Mouse (Mus musculus) liver, embryonic 13.5 days (tissue): Measurements from ENCODE around the gene Pde9a. TPM values are rescaled to one million over a fixed set of nuclear protein-coding genes. Genes with fewer than 3 reads are reported as not detected.

Source experiments
- ATAC-seq: fragments of 200-750 bp; cut with Nextera tagmentation; 2 replicates; pipeline ENCODE4 v1.8.0; 2017; ENCODE audit warnings: low read depth, mild to moderate bottlenecking, moderate number of reproducible peaks, moderate library complexity
- DNase-seq: peaks from one replicate; pipeline ENCODE4 v3.0.0; 2022
- H3K27ac ChIP-seq: fragments of 300-500 bp; sonication (generic); 2 replicates; pipeline ENCODE4 v1.5.1; 2015; ENCODE audit warnings: moderate library complexity, mild to moderate bottlenecking, inconsistent platforms
- H3K27me3 ChIP-seq: fragments of 300-500 bp; sonication (generic); 2 replicates; pipeline ENCODE4 v1.6.1; 2015; ENCODE audit warnings: mild to moderate bottlenecking, inconsistent platforms
- H3K36me3 ChIP-seq: fragments of 300-500 bp; sonication (generic); 2 replicates; pipeline ENCODE4 v1.6.1; 2015; ENCODE audit warnings: mild to moderate bottlenecking, inconsistent platforms
- H3K4me1 ChIP-seq: fragments of 300-500 bp; sonication (generic); replicated peaks from 2 replicates; pipeline ENCODE4 v1.6.1; 2015; ENCODE audit warnings: inconsistent platforms
- H3K4me2 ChIP-seq: fragments of 300-500 bp; sonication (generic); 2 replicates; pipeline ENCODE4 v1.6.1; 2015; ENCODE audit warnings: inconsistent platforms, mild to moderate bottlenecking, moderate library complexity
- H3K4me3 ChIP-seq: fragments of 300-500 bp; sonication (generic); replicated peaks from 2 replicates; pipeline ENCODE4 v1.5.1; 2015; ENCODE audit warnings: mild to moderate bottlenecking, inconsistent platforms
- H3K9ac ChIP-seq: fragments of 300-500 bp; sonication (generic); 2 replicates; pipeline ENCODE4 v1.6.1; 2015; ENCODE audit warnings: mild to moderate bottlenecking, inconsistent platforms
- H3K9me3 ChIP-seq: fragments of 300-500 bp; sonication (generic); replicated peaks from 2 replicates; pipeline ENCODE4 v1.6.1; 2016; ENCODE audit warnings: inconsistent platforms
- WGBS: fragments of 180-500 bp; shearing (Covaris S2); methylation state at CpG from one replicate; pipeline ENCODE4 v1.1.7; 2015; ENCODE audit not compliant: insufficient replicate concordance; 5-methylcytosine and 5-hydroxymethylcytosine counted together
- polyA plus RNA-seq: library from polyadenylated mRNA; unstranded; fragments of >200 nt; fragmentation: Nextera tagmentation; extraction: Ambion mirVana; gene quantifications from 2 replicates; pipeline ENCODE4 v1.2.1, GENCODE M21; 2015

Gene Pde9a
- polyA plus RNA-seq, 1 experiment from 2014 or later, result 3.9 TPM

- Histone ChIP-seq H3K36me3 (no peaks in the 10 kb centered on the region), H3K4me2 (no peak overlapping the region), H3K4me1 (peaks cover 7% of the 10 kb centered on the region; the same call in 1 of the 2 replicates), H3K9me3 (no peaks in the 10 kb centered on the region), H3K9ac (no peak overlapping the region), H3K27ac (no peak overlapping the region), H3K4me3 (no peak overlapping the region), H3K27me3 (no peaks in the 10 kb centered on the region)
- 74% methylated on average over 5 of the region's 5 CpGs for WGBS
- DNase-seq (no peak), ATAC-seq (no peak)
Measured at GRCm38 (mm10) chr17:31470766-31471418, 84.9 kb downstream of the Pde9a start.

GRCm38 (mm10) chr17:31474388-31474787 lies 88.4 kb downstream of the Pde9a start:
- WGBS, result 52% methylated on average over 6 of the region's 6 CpGs
- DNase-seq (no peak), ATAC-seq (no peak)
- no peaks in the 10 kb centered on the region for H3K36me3 ChIP-seq
- peaks cover 7% of the 10 kb centered on the region for H3K4me1 ChIP-seq
- no peaks in the 10 kb centered on the region for H3K9me3 ChIP-seq
- H3K4me2 ChIP-seq, result no peak overlapping the region
- no peak overlapping the region for H3K27ac ChIP-seq
- H3K9ac ChIP-seq, result no peak overlapping the region
- H3K27me3 ChIP-seq, result no peaks in the 10 kb centered on the region
- H3K4me3 ChIP-seq, result no peak overlapping the region

- H3K36me3 ChIP-seq, result no peaks in the 10 kb centered on the region
- ATAC-seq, result no peak
- no peak overlapping the region for H3K27ac ChIP-seq
- 58% methylated on average over 7 of the region's 7 CpGs for WGBS
- H3K4me3 ChIP-seq, result no peak overlapping the region
- no peak overlapping the region for H3K4me2 ChIP-seq
- DNase-seq, result no peak
- no peaks in the 10 kb centered on the region for H3K27me3 ChIP-seq
- H3K9ac ChIP-seq, result no peak overlapping the region
- H3K9me3 ChIP-seq, result no peaks in the 10 kb centered on the region
- H3K4me1 ChIP-seq, result peaks cover 11% of the 10 kb centered on the region
Measured at GRCm38 (mm10) chr17:31478606-31479005, 92.6 kb downstream of the Pde9a start.

- Histone ChIP-seq H3K9ac (no peak overlapping the region), H3K27ac (no peak overlapping the region), H3K4me1 (peaks cover 11% of the 10 kb centered on the region), H3K36me3 (no peaks in the 10 kb centered on the region), H3K27me3 (no peaks in the 10 kb centered on the region), H3K4me2 (no peak overlapping the region), H3K4me3 (no peak overlapping the region), H3K9me3 (no peaks in the 10 kb centered on the region)
- ATAC-seq (no peak), DNase-seq (no peak)
- 57% methylated on average over 11 of the region's 11 CpGs for WGBS
Measured at GRCm38 (mm10) chr17:31479108-31479844, 93.3 kb downstream of the Pde9a start.

GRCm38 (mm10) chr17:31486616-31487198 lies 100.7 kb downstream of the Pde9a start:
- no peak for DNase-seq
- Histone ChIP-seq H3K9me3 (no peaks in the 10 kb centered on the region), H3K4me2 (no peak overlapping the region), H3K27ac (no peak overlapping the region), H3K27me3 (no peaks in the 10 kb centered on the region), H3K4me3 (no peak overlapping the region), H3K36me3 (no peaks in the 10 kb centered on the region), H3K4me1 (peaks cover 14% of the 10 kb centered on the region; the same call in 1 of the 2 replicates), H3K9ac (no peak overlapping the region)
- no peak for ATAC-seq
- WGBS, result 74% methylated on average over 10 of the region's 10 CpGs

GRCm38 (mm10) chr17:31487433-31488060 lies 101.5 kb downstream of the Pde9a start:
- no peaks in the 10 kb centered on the region for H3K36me3 ChIP-seq
- H3K4me1 ChIP-seq, result peaks cover 9% of the 10 kb centered on the region; the same call in 1 of the 2 replicates
- H3K27me3 ChIP-seq, result no peaks in the 10 kb centered on the region
- no peak overlapping the region; the same call in 1 of the 2 replicates for H3K27ac ChIP-seq
- ATAC-seq (no peak), DNase-seq (no peak)
- no peak overlapping the region for H3K4me3 ChIP-seq
- H3K4me2 ChIP-seq, result no peak overlapping the region
- 45% methylated on average over 6 of the region's 6 CpGs for WGBS
- no peak overlapping the region for H3K9ac ChIP-seq
- H3K9me3 ChIP-seq, result no peaks in the 10 kb centered on the region

GRCm38 (mm10) chr17:31491355-31491754 lies 105.3 kb downstream of the Pde9a start:
- Histone ChIP-seq H3K9ac (no peak overlapping the region), H3K4me3 (no peak overlapping the region), H3K27ac (no peak overlapping the region), H3K9me3 (no peaks in the 10 kb centered on the region), H3K4me1 (peaks cover 9% of the 10 kb centered on the region; the same call in 1 of the 2 replicates), H3K4me2 (no peak overlapping the region), H3K36me3 (peaks cover 15% of the 10 kb centered on the region), H3K27me3 (no peaks in the 10 kb centered on the region)
- DNase-seq (no peak), ATAC-seq (no peak)

- no peak overlapping the region for H3K27ac ChIP-seq
- peaks cover 25% of the 10 kb centered on the region for H3K36me3 ChIP-seq
- H3K9me3 ChIP-seq, result no peaks in the 10 kb centered on the region
- 2% methylated on average over 2 of the region's 2 CpGs for WGBS
- ATAC-seq, result no peak
- no peak overlapping the region for H3K4me2 ChIP-seq
- no peak overlapping the region for H3K9ac ChIP-seq
- H3K4me1 ChIP-seq, result peaks cover 6% of the 10 kb centered on the region; the same call in 1 of the 2 replicates
- no peaks in the 10 kb centered on the region for H3K27me3 ChIP-seq
- peak; percentile 40 for DNase-seq
- H3K4me3 ChIP-seq, result no peak overlapping the region
Measured at GRCm38 (mm10) chr17:31492416-31492815, 106.4 kb downstream of the Pde9a start.

- DNase-seq (no peak), ATAC-seq (no peak)
- no peak overlapping the region for H3K4me2 ChIP-seq
- H3K9me3 ChIP-seq, result no peaks in the 10 kb centered on the region
- no peak overlapping the region for H3K27ac ChIP-seq
- H3K27me3 ChIP-seq, result no peaks in the 10 kb centered on the region
- no peak overlapping the region for H3K9ac ChIP-seq
- WGBS, result 76% methylated on average over 1 of the region's 1 CpGs
- H3K4me3 ChIP-seq, result no peak overlapping the region
- H3K4me1 ChIP-seq, result no peaks in the 10 kb centered on the region
- H3K36me3 ChIP-seq, result peaks cover 51% of the 10 kb centered on the region
Measured at GRCm38 (mm10) chr17:31494989-31495388, 109.0 kb downstream of the Pde9a start.

- no peak overlapping the region for H3K9ac ChIP-seq
- H3K4me1 ChIP-seq, result peaks cover 15% of the 10 kb centered on the region
- WGBS, result 73% methylated on average over 6 of the region's 6 CpGs
- DNase-seq (no peak), ATAC-seq (no peak)
- no peak overlapping the region for H3K4me2 ChIP-seq
- H3K36me3 ChIP-seq, result peaks cover 77% of the 10 kb centered on the region
- H3K27ac ChIP-seq, result no peak overlapping the region
- no peaks in the 10 kb centered on the region for H3K27me3 ChIP-seq
- no peak overlapping the region for H3K4me3 ChIP-seq
- no peaks in the 10 kb centered on the region for H3K9me3 ChIP-seq
Measured at GRCm38 (mm10) chr17:31497726-31498125, 111.7 kb downstream of the Pde9a start.

GRCm38 (mm10) chr17:31499725-31500124 lies 113.7 kb downstream of the Pde9a start:
- H3K4me3 ChIP-seq, result no peak overlapping the region
- H3K9ac ChIP-seq, result no peak overlapping the region
- H3K4me2 ChIP-seq, result no peak overlapping the region
- no peaks in the 10 kb centered on the region for H3K27me3 ChIP-seq
- no peak for DNase-seq
- no peak for ATAC-seq
- no peaks in the 10 kb centered on the region for H3K9me3 ChIP-seq
- no peak overlapping the region for H3K27ac ChIP-seq
- H3K4me1 ChIP-seq, result peaks cover 31% of the 10 kb centered on the region
- H3K36me3 ChIP-seq, result peaks cover 96% of the 10 kb centered on the region
- 83% methylated on average over 12 of the region's 12 CpGs for WGBS
